Mouse (Mus musculus) E14TG2a.4 (cell line): Measurements from ENCODE around the gene Gm20458.

Source experiments
- CTCF ChIP-seq: conservative IDR thresholded peaks from 2 replicates; pipeline ENCODE4 v1.5.1; 2014; ENCODE audit warnings: low read length
- NANOG ChIP-seq: IDR thresholded peaks from 2 replicates; pipeline ENCODE4 v1.6.1; 2014; ENCODE audit warnings: borderline replicate concordance, low read length, mixed read lengths
- POU5F1 ChIP-seq: IDR thresholded peaks from 2 replicates; pipeline ENCODE4 v1.6.1; 2014; ENCODE audit warnings: low read length, borderline replicate concordance

DNA sequence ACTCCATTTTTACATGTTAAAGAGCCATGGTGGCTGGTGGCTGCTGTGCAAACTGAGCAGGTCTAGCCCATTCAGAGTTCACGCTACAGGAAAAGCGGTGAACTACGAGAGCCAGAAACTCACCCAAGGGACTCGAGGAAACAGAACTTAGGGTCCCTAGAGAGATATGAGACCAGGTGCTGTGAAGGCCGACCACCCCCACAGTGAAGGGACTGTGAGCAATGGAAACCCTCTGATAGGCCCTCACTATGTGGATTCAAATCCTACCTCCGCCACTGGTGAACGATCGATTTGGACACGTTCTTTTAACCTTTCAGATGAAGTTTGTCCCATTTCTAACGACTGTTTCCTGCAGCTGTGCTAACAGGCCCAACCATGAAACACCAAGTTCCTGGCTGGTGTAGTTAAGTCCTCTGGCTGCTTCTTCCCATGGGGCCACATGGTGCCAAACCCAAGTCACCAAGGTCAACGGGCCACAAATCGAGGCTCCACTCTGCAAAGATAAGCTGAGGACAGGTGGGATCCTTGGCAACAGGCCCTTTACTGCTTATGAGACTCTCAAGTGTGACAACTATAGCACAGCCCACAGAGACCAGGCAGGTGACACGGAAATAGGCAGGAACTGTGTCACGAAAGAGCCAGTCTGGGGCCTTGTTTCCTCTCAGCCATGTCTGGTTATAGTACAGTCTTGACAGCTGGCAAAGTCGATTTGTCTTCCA is 37.9 kb upstream of the Gm20458 start:
- no peak for TF ChIP-seq CTCF
- TF ChIP-seq NANOG = no peak
- no peak for TF ChIP-seq POU5F1
